Comparison of ENCODE assay signal across 8 mouse cellular contexts in genomic region chr17:9167571-9168201, GRCm38 (mm10).
DNase-seq lines count a peak whose midpoint lies in the region; ATAC-seq lines count a peak whose summit lies in the region.

No protein-coding gene starts in this region.

- under 1% methylated on average over 20 of the region's 20 CpGs for WGBS in forebrain, embryonic 16.5 days
- WGBS in hindbrain, embryonic 16.5 days, result under 1% methylated on average over 20 of the region's 20 CpGs
- WGBS in limb, embryonic 13.5 days, result under 1% methylated on average over 20 of the region's 20 CpGs
- under 1% methylated on average over 20 of the region's 20 CpGs for WGBS in neural tube, embryonic 11.5 days

- H3K27ac ChIP-seq in brown adipose tissue, adult 24 weeks (replicated peaks; ENCODE audit: low read depth, low read length), result no peak overlapping the region
- H3K27ac ChIP-seq in forebrain, embryonic 16.5 days (ENCODE audit: low read length), result peak overlapping the region; percentile 82
- H3K27ac ChIP-seq in hindbrain, embryonic 16.5 days (ENCODE audit: low read depth, low read length), result peak overlapping the region; percentile 88
- H3K27ac ChIP-seq in limb, embryonic 13.5 days, result no peak overlapping the region
- peak overlapping the region; percentile 79 for H3K27ac ChIP-seq in neural tube, embryonic 11.5 days (ENCODE audit: low read depth, low read length)

- no peaks in the 10 kb centered on the region for H3K9me3 ChIP-seq in forebrain, embryonic 16.5 days (ENCODE audit: control insufficient read depth, low read length)
- H3K9me3 ChIP-seq in hindbrain, embryonic 16.5 days (ENCODE audit: control insufficient read depth, low read length), result no peaks in the 10 kb centered on the region
- no peaks in the 10 kb centered on the region for H3K9me3 ChIP-seq in limb, embryonic 13.5 days
- no peaks in the 10 kb centered on the region for H3K9me3 ChIP-seq in neural tube, embryonic 11.5 days (ENCODE audit: control insufficient read depth, low read length)

- peak; percentile 29 for ATAC-seq in forebrain, embryonic 16.5 days
- ATAC-seq in hindbrain, embryonic 16.5 days, result peak; percentile 74
- no peak for ATAC-seq in limb, embryonic 13.5 days (ENCODE audit: low FRiP score, low read depth)
- peak; percentile 74 for ATAC-seq in neural tube, embryonic 11.5 days (ENCODE audit: insufficient read depth, low FRiP score, low TSS enrichment)
- no peak for ATAC-seq in erythroblast, adult 5-6 weeks (replicated peaks; ENCODE audit: low FRiP score, poor library complexity, severe bottlenecking)

- peak overlapping the region; percentile 76 for H3K9ac ChIP-seq in forebrain, embryonic 16.5 days (replicated peaks; ENCODE audit: low read depth, low read length)
- peak overlapping the region; percentile 64 for H3K9ac ChIP-seq in hindbrain, embryonic 16.5 days (ENCODE audit: low read depth, low read length)
- peak overlapping the region; percentile 52 for H3K9ac ChIP-seq in limb, embryonic 13.5 days
- H3K9ac ChIP-seq in neural tube, embryonic 11.5 days (ENCODE audit: low read length), result peak overlapping the region; percentile 55

- H3K27me3 ChIP-seq in forebrain, embryonic 16.5 days (replicated peaks; ENCODE audit: control insufficient read depth, insufficient read depth, low read length), result no peaks in the 10 kb centered on the region
- H3K27me3 ChIP-seq in hindbrain, embryonic 16.5 days (replicated peaks; ENCODE audit: control insufficient read depth, insufficient read depth, low read length), result no peaks in the 10 kb centered on the region
- peaks cover 23% of the 10 kb centered on the region for H3K27me3 ChIP-seq in limb, embryonic 13.5 days
- no peaks in the 10 kb centered on the region for H3K27me3 ChIP-seq in neural tube, embryonic 11.5 days (ENCODE audit: control insufficient read depth, insufficient read depth, low read length)

- 0 out of 2 replicates have a peak, but pooled peaks cover 2% of the 10 kb centered on the region for H3K4me1 ChIP-seq in brown adipose tissue, adult 24 weeks (ENCODE audit: control insufficient read depth, insufficient read depth, insufficient read length, low read length)
- H3K4me1 ChIP-seq in forebrain, embryonic 16.5 days (replicated peaks; ENCODE audit: control insufficient read depth, insufficient read depth, low read length), result peaks cover 17% of the 10 kb centered on the region
- peaks cover 13% of the 10 kb centered on the region for H3K4me1 ChIP-seq in hindbrain, embryonic 16.5 days (ENCODE audit: control insufficient read depth, insufficient read depth, low read depth, low read length)
- H3K4me1 ChIP-seq in limb, embryonic 13.5 days, result peaks cover 14% of the 10 kb centered on the region
- peaks cover 8% of the 10 kb centered on the region; the same call in 1 of the 2 replicates for H3K4me1 ChIP-seq in neural tube, embryonic 11.5 days (ENCODE audit: control insufficient read depth, insufficient read depth, low read length)

- peak; percentile 23 for DNase-seq in MN1 (ENCODE audit: low spot score)
- DNase-seq in neural tube, embryonic 11.5 days (ENCODE audit: low spot score), result peak; percentile 67
- DNase-seq in urinary bladder, postnatal 4 days (ENCODE audit: low spot score in 2 of 2), result no peak

- H3K36me3 ChIP-seq in forebrain, embryonic 16.5 days (ENCODE audit: control insufficient read depth, insufficient read depth), result no peaks in the 10 kb centered on the region
- no peaks in the 10 kb centered on the region for H3K36me3 ChIP-seq in hindbrain, embryonic 16.5 days (ENCODE audit: control insufficient read depth, insufficient read depth, low read length)
- no peaks in the 10 kb centered on the region for H3K36me3 ChIP-seq in limb, embryonic 13.5 days
- H3K36me3 ChIP-seq in neural tube, embryonic 11.5 days (ENCODE audit: control insufficient read depth, insufficient read depth, low read length), result no peaks in the 10 kb centered on the region

- H3K4me2 ChIP-seq in forebrain, embryonic 16.5 days (ENCODE audit: low read length), result peak overlapping the region; percentile 91
- peak overlapping the region; percentile 85 for H3K4me2 ChIP-seq in hindbrain, embryonic 16.5 days (ENCODE audit: low read length)
- peak overlapping the region; percentile 91 for H3K4me2 ChIP-seq in limb, embryonic 13.5 days (replicated peaks)
- H3K4me2 ChIP-seq in neural tube, embryonic 11.5 days (ENCODE audit: low read depth), result peak overlapping the region; percentile 88

- H3K4me3 ChIP-seq in brown adipose tissue, adult 24 weeks (ENCODE audit: insufficient read depth, low read depth, low read length), result peak overlapping the region; percentile 25
- H3K4me3 ChIP-seq in forebrain, embryonic 16.5 days (replicated peaks; ENCODE audit: low read length), result peak overlapping the region; percentile 49
- H3K4me3 ChIP-seq in hindbrain, embryonic 16.5 days (ENCODE audit: low read length), result peak overlapping the region; percentile 45
- H3K4me3 ChIP-seq in limb, embryonic 13.5 days, result peak overlapping the region; percentile 45
- H3K4me3 ChIP-seq in neural tube, embryonic 11.5 days (ENCODE audit: low read depth, low read length), result peak overlapping the region; percentile 39

Comparison
In these comparisons a context has a peak if more than half of its experiments do, and no peak if none do; other contexts are left out.
1. DNase-seq: peak in MN1 (single experiment) and neural tube, embryonic 11.5 days (single experiment); none in urinary bladder, postnatal 4 days (0 of 2).
2. H3K27ac ChIP-seq: peak in forebrain, embryonic 16.5 days (single experiment), hindbrain, embryonic 16.5 days (single experiment) and neural tube, embryonic 11.5 days (single experiment); none in brown adipose tissue, adult 24 weeks (single experiment) and limb, embryonic 13.5 days (single experiment).
3. ATAC-seq: peak in forebrain, embryonic 16.5 days (single experiment), hindbrain, embryonic 16.5 days (single experiment) and neural tube, embryonic 11.5 days (single experiment); none in limb, embryonic 13.5 days (single experiment) and erythroblast, adult 5-6 weeks (single experiment).
4. Peak in every context shown above with its lines, with median percentiles within 50 percentile points of each other: H3K4me3 ChIP-seq, H3K4me2 ChIP-seq and H3K9ac ChIP-seq.